Mouse (Mus musculus) hindlimb bud, embryonic 11.5 days (tissue): ENCODE results near the gene Elof1.
"Not testable (repeated sequence)": the region's sequence is repeated elsewhere in the genome, so short reads cannot be mapped to it uniquely, and the experiment has no call there.

ENCODE experiments used
- DNase-seq: peaks from one replicate; pipeline ENCODE4 v3.0.0-alpha.2; 2012; ENCODE audit warnings: low read depth, low spot score; ENCODE audit errors: extremely low spot score

Elof1 gene

DNA sequence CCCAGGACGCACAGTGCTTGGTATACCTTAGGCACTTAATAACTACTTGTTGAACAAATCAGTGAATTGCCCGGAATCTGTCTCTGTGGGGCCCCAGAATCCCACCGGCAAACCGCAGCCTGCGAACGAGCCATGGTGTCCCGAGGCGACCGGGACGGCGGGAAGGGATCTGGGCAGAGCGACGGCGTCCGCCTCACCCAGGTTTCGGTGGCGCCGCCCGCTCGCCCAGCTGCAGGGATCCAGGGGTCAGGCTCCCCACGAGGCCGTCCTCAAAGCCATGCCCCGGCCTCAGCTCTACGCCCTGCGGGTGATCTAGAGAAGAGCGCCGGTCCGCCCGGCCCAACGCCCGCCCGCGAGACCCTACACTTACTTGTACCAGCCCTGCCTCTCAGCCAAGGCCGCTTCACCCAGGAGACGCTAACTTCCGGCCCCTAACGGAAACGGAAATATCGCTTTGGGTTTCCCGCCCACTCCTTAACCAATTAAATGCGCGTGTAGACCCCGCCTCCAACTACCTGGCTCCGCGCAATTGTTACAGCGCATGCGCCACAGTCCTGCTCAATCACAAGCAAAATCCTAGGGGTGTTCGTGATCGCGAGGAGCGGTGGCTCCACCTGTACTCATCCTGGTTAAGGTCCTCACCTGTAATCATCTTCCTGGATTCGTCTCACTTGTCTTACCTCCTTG lies at the start of gene Elof1:
Elof1 (minus strand) TSS at position 433 of the 687 bp plus-strand sequence.
- peak; percentile 91 for DNase-seq

- no peak for DNase-seq
Observed at GRCm38 (mm10) chr9:22166686-22167085, 49.7 kb upstream of the Elof1 start.

- DNase-seq: no peak
Observed at GRCm38 (mm10) chr9:22165964-22166363, 49.0 kb upstream of the Elof1 start.

DNA sequence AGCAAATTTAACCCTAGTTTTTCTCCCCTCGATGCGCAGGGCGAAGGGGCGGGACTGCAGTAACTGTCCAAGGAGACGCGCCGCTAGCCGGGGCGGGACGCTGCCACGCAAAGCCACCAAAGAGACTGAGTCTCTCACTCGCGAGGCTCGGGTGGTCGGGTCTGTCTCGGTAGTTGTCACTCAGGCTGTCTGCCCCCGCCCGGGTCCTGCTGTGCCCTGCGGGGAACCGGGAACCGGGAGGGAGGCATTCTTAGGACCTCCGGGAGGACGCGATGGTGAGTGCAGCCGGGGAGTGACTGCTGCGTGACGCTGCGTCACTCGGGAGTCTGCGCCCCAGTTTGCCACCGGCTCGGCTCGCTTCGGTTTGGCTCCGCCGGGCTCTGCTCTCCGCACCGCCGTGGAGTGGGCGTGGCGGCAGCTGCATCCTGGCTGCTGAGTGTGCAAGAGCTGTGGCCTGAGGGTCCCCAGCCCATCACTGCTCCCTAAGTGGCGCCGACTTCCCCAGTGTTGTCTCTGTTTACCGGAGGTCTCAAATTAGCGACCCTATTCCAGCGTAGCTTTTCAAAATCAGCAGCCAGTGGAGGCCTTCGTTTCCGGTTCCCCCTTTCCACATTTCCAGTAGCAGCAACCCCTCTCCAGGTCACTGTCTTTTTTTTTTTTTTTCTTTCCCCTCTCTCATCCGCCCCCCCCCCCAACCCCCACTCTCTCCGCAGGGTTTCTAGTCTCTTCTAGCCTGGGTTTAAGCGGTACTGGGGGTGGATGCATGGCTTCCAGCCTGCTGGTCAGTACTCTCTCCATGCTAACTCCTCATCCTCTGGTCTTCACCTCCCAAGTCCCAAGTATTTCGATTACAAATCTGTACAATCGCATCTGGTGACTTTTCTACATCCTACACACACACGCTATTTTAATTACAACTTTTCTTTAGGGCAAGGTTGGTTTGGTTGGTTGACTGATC lies 48.0 kb upstream of the Elof1 start:
- DNase-seq: no peak

GRCm38 (mm10) chr9:22162912-22163311 lies 45.9 kb upstream of the Elof1 start:
- no peak for DNase-seq

GRCm38 (mm10) chr9:22162305-22162704 lies 45.3 kb upstream of the Elof1 start:
- no peak for DNase-seq

- no peak for DNase-seq
Observed at GRCm38 (mm10) chr9:22161299-22161698, 44.3 kb upstream of the Elof1 start.

- DNase-seq: no peak
Observed at GRCm38 (mm10) chr9:22157516-22158265, 40.7 kb upstream of the Elof1 start.

DNA sequence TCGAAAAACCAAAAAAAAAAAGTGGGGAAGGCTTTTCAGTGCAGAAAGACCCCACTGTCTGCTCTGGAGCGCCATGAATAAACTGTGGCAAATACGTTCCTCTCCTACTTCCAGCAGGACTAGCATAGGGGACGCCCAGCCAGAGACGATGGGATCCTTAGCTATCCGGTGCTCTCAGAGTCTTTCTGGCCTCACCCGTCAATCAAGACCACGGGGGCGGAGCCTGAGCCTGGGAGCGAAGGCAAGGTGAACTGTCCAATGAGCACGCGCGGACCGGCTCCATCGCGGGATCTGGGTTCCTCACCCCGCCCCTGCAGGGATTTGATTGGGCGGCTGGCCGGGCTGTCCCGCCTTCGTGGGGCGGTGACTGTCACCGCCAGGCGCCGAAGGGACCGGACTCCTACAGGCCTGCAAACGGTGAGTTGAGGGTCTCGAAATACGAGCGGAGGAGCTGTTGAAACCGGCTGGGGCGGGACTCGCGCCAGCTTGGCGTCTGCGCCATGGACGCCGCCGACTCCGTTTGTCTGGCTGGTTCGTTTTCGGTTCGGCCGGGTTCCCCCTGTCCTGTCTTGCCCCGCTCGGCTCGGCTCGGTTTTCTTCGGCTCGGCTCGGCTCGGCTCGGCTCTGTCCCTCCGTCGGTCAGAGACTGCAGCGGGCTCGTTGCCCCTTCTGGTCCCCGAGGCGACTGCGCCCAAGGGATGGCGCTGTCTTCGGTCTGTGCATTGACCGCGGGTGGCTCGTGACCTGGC lies 39.7 kb upstream of the Elof1 start, which contains the start of gene Pigyl:
Pigyl (plus strand) TSS at position 350 of the 749 bp plus-strand sequence.
- DNase-seq: peak; percentile 94

DNA sequence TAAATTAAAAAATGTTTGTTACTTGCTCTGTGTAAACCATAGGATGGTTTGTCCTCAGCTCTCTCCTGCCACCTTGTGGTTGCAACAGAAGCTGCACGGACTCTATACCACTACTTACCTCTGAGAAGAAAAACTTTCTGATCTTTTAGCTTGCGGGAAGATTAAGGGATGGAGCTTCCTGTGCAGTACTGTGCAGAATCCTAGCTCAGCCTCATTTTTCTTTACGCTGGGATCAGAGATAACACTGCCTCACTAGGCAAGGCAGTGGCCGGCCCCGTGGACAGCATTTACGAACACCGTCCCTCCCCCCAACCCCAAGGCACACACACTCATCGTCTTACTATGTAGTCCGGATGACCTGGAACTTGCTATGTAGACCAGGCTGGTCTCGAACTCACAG lies 38.6 kb upstream of the Elof1 start:
- DNase-seq: peak; percentile 73

- DNase-seq: no peak
Observed at GRCm38 (mm10) chr9:22153810-22154209, 36.8 kb upstream of the Elof1 start.

- DNase-seq: no peak
Observed at GRCm38 (mm10) chr9:22150946-22151345, 34.0 kb upstream of the Elof1 start.

DNA sequence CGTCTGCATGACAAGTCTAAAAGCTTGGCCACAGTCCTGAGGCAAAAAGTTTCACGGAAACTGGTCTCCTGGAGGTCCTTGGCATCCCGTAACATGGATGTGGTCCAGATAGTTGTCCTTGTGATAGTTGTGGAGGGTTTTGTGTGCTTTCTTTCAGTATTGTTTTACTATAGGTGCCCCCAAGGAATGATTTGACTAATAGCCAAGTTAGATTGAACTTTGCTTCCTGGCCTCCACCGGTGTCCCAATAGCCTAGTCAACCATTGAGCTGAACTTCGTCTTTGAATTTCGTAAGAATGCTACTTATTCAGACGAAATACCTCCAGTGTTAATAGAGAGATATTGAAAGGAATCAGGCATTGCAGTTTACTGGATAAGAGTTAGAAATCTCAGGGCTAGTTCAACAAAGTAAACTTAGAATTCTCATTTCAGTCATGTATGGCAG lies 33.3 kb upstream of the Elof1 start:
- not testable (repeated sequence) for DNase-seq

DNA sequence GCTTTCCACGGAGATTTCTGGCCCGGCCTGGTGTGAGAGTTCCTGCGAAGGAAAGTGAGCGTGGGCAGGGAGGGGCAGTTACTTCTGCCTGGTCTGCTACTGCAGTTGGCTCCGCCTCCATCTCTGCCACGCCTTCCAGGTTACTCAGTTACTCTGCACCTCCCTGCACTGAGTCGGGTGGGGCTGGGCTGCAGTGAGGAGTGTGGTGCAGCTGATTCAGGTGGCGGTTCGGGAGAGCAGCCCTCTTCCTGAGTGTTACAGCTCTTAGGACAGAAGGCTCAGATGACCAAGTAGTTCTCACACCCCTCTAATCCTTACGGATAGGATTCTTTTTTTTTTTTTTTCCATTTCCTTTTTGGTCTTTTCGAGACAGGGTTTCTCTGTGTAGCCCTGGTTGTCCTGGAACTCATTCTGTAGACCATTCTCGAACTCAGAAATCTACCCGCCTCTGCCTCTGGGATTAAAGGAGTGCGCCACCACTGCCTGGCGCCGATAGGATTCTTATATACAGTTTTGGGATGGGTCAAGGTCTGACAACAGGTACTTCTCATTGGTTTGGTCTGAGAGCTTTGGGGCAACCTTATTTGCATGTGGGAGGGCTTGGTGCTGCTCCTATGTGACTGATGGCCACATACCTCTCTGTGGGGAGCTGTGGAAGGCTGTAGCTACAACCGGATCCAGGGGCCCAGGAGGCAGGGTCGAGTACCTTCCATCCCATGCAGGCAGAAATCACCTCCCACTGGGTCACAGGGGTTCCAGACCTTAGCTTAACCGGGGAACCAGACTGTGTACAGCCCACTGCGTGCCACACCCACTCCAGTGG lies 32.7 kb upstream of the Elof1 start:
- no peak for DNase-seq

GRCm38 (mm10) chr9:22144304-22144965 lies 27.5 kb upstream of the Elof1 start:
- DNase-seq: no peak

DNA sequence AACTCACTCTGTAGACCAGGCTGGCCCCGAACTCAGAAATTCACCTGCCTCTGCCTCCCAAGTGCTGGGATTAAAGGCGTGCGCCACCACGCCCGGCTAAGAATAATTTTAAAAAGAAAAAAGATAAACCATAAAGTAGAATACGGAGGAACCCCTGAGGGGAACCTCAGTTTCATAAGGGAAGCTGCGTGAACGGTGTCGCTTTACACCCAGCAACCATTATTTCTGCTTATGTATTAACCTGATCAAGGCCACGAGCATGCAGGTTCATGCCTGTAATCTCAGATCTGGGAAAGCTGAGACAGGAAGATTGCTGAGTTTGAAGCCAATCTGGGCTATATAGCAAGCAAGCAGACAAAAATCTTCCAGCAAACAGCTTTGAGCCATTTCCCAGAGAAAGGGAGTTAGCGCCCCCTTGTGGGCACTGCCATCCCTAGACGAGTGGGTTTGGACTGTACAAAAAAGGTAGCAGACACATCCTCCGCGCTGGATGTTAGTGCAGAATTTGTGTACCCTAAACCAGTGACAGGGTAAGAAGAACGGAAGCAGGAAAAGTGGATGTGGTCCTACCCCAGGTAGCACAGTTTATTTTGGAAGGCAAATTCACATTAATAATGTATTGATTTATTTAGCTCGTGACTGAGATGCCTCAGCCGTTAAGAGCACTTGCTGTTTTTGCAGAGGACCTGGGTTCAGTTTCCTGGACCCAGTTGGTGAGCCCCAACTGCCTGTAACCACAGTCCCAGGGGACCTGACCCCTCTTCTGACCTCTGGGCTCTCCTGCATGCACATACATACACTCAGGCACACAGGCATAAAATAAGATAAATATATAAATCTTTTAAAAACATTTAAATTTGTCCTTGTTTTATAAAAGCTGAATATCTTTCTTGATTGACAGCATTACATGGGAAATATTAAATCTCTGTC lies 26.4 kb upstream of the Elof1 start:
- peak; percentile 75 for DNase-seq

DNA sequence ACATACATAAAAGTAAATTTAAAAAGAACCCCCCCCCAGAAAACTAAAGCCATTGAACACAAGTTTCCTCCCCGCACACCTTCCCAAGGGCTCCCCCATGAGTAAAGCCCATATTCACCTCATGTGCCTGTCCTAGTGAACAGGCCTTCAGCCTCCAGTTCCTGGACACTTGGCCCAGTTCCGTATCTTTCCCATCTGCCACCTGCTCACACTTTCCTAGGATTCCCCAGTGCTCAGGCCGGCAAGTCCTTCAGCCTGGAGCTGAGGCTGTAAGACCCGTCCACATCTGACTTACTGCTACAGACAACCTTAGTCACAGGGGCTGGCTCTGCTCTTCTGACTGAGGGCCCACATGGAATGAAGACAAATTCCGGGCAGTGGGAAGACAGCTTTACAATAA lies 22.8 kb upstream of the Elof1 start:
- DNase-seq: no peak

- DNase-seq: no peak
Observed at GRCm38 (mm10) chr9:22138480-22138879, 21.5 kb upstream of the Elof1 start.
